Mouse (Mus musculus) heart, embryonic 15.5 days (tissue): ENCODE results near the gene Trem2. TPM values are rescaled to one million over a fixed set of nuclear protein-coding genes. Genes with fewer than 3 reads are reported as not detected.
A peak's percentile ranks its signal among the peaks of the same experiment; 100 is the strongest.
"Not testable (repeated sequence)": the region's sequence is repeated elsewhere in the genome, so short reads cannot be mapped to it uniquely, and the experiment has no call there.

Experiments used
- ATAC-seq: fragments of 200-750 bp; cut with Nextera tagmentation; replicated peaks from 2 replicates; pipeline ENCODE4 v1.8.0; 2017; ENCODE audit warnings: low read depth, moderate TSS enrichment; ENCODE audit not compliant: insufficient number of reproducible peaks, insufficient read depth, low FRiP score
- H3K27ac ChIP-seq: fragments of 300-500 bp; sonication (generic); 2 replicates; pipeline ENCODE4 v1.5.1; 2015; ENCODE audit warnings: mild to moderate bottlenecking, inconsistent platforms
- H3K27me3 ChIP-seq: fragments of 300-500 bp; sonication (generic); 2 replicates; pipeline ENCODE4 v1.6.1; 2015; ENCODE audit warnings: inconsistent platforms
- H3K36me3 ChIP-seq: fragments of 300-500 bp; sonication (generic); 2 replicates; pipeline ENCODE4 v1.6.1; 2015; ENCODE audit warnings: mild to moderate bottlenecking, inconsistent platforms
- H3K4me1 ChIP-seq: fragments of 300-500 bp; sonication (generic); replicated peaks from 2 replicates; pipeline ENCODE4 v1.6.1; 2015; ENCODE audit warnings: inconsistent platforms
- H3K4me2 ChIP-seq: fragments of 300-500 bp; sonication (generic); 2 replicates; pipeline ENCODE4 v1.6.1; 2015; ENCODE audit warnings: inconsistent platforms, mild to moderate bottlenecking, moderate library complexity
- H3K4me3 ChIP-seq: fragments of 300-500 bp; sonication (generic); 2 replicates; pipeline ENCODE4 v1.5.1; 2015; ENCODE audit warnings: mild to moderate bottlenecking, inconsistent platforms
- H3K9ac ChIP-seq: fragments of 300-500 bp; sonication (generic); 2 replicates; pipeline ENCODE4 v1.6.1; 2015; ENCODE audit warnings: mild to moderate bottlenecking, inconsistent platforms
- H3K9me3 ChIP-seq: fragments of 300-500 bp; sonication (generic); replicated peaks from 2 replicates; pipeline ENCODE4 v1.6.1; 2016; ENCODE audit warnings: inconsistent platforms
- WGBS: fragments of 180-500 bp; shearing (Covaris S2); methylation state at CpG from one replicate; pipeline ENCODE4 v1.1.7; 2015; ENCODE audit warnings: mixed read lengths; 5-methylcytosine and 5-hydroxymethylcytosine counted together
- polyA plus RNA-seq: library from polyadenylated mRNA; unstranded; fragments of >200 nt; fragmentation: Nextera tagmentation; extraction: Ambion mirVana; gene quantifications from 2 replicates; pipeline ENCODE4 v1.2.1, GENCODE M21; 2015

Gene Trem2
- polyA plus RNA-seq: 2.7 and 5.7 TPM in 2 replicates

GRCm38 (mm10) chr17:48346231-48346630, at the start of gene Trem2:
Trem2 (plus strand) TSS chr17:48346401.
- 65% methylated on average over 5 of the region's 5 CpGs for WGBS

GRCm38 (mm10) chr17:48299203-48299602, 47.0 kb upstream of the Trem2 start, which contains the start of gene Treml2:
Treml2 (plus strand) TSS chr17:48299498.
- no peak within 1 kb of the TSS for H3K27ac ChIP-seq
- no peaks in the 10 kb centered on the region for H3K9me3 ChIP-seq
- H3K4me1 ChIP-seq: no peaks in the 10 kb centered on the region
- 22% methylated on average over 3 of the region's 4 CpGs for WGBS
- peak within 1 kb of the TSS; percentile 10; the same call in 1 of the 2 replicates for H3K4me3 ChIP-seq
- peak within 1 kb of the TSS; percentile 2; the same call in 1 of the 2 replicates for H3K4me2 ChIP-seq
- no peak within 1 kb of the TSS for H3K9ac ChIP-seq
- no peaks in the 10 kb centered on the region for H3K27me3 ChIP-seq
- no peak for ATAC-seq
- no peaks in the 10 kb centered on the region for H3K36me3 ChIP-seq

More at GRCm38 (mm10) chr17:48346231-48346630, at the start of gene Trem2:
- no peaks in the 10 kb centered on the region for H3K27me3 ChIP-seq
- no peaks in the 10 kb centered on the region for H3K4me1 ChIP-seq
- H3K36me3 ChIP-seq: no peaks in the 10 kb centered on the region
- H3K4me3 ChIP-seq: no peak within 1 kb of the TSS
- H3K4me2 ChIP-seq: no peak within 1 kb of the TSS
- H3K27ac ChIP-seq: no peak within 1 kb of the TSS
- no peaks in the 10 kb centered on the region for H3K9me3 ChIP-seq
- ATAC-seq: no peak
- H3K9ac ChIP-seq: no peak within 1 kb of the TSS

- no peaks in the 10 kb centered on the region for H3K4me1 ChIP-seq
- no peaks in the 10 kb centered on the region for H3K9me3 ChIP-seq
- no peak overlapping the region for H3K4me2 ChIP-seq
- H3K27me3 ChIP-seq: no peaks in the 10 kb centered on the region
- no peak overlapping the region for H3K9ac ChIP-seq
- no peak overlapping the region for H3K4me3 ChIP-seq
- no peak overlapping the region for H3K27ac ChIP-seq
- no peak for ATAC-seq
- WGBS: 36% methylated on average over 7 of the region's 7 CpGs
- no peaks in the 10 kb centered on the region for H3K36me3 ChIP-seq
These were observed 46.4 kb upstream of the Trem2 start for GRCm38 (mm10) chr17:48299756-48300155.

- no peak overlapping the region for H3K27ac ChIP-seq
- no peaks in the 10 kb centered on the region for H3K9me3 ChIP-seq
- ATAC-seq: no peak
- no peaks in the 10 kb centered on the region for H3K27me3 ChIP-seq
- no peaks in the 10 kb centered on the region for H3K36me3 ChIP-seq
- no peak overlapping the region for H3K9ac ChIP-seq
- peak overlapping the region; percentile 2; the same call in 1 of the 2 replicates for H3K4me2 ChIP-seq
- 63% methylated on average over 7 of the region's 7 CpGs for WGBS
- H3K4me3 ChIP-seq: peak overlapping the region; percentile 10; the same call in 1 of the 2 replicates
- H3K4me1 ChIP-seq: no peaks in the 10 kb centered on the region
These were observed 46.0 kb upstream of the Trem2 start for GRCm38 (mm10) chr17:48300199-48300598.

- no peak overlapping the region for H3K27ac ChIP-seq
- ATAC-seq: no peak
- H3K27me3 ChIP-seq: no peaks in the 10 kb centered on the region
- H3K4me2 ChIP-seq: peak overlapping the region; percentile 2; the same call in 1 of the 2 replicates
- WGBS: 66% methylated on average over 9 of the region's 9 CpGs
- peak overlapping the region; percentile 10; the same call in 1 of the 2 replicates for H3K4me3 ChIP-seq
- H3K9me3 ChIP-seq: no peaks in the 10 kb centered on the region
- H3K9ac ChIP-seq: no peak overlapping the region
- H3K36me3 ChIP-seq: no peaks in the 10 kb centered on the region
- no peaks in the 10 kb centered on the region for H3K4me1 ChIP-seq
These were observed 45.3 kb upstream of the Trem2 start for GRCm38 (mm10) chr17:48300861-48301260.

GRCm38 (mm10) chr17:48301792-48302191, 44.4 kb upstream of the Trem2 start:
- Histone ChIP-seq H3K4me2 (no peak overlapping the region; the same call in 1 of the 2 replicates), H3K4me3 (no peak overlapping the region), H3K36me3 (no peaks in the 10 kb centered on the region), H3K27me3 (no peaks in the 10 kb centered on the region), H3K9me3 (no peaks in the 10 kb centered on the region), H3K9ac (no peak overlapping the region), H3K27ac (no peak overlapping the region), H3K4me1 (no peaks in the 10 kb centered on the region)
- no peak for ATAC-seq
- WGBS: 76% methylated on average over 5 of the region's 5 CpGs

GRCm38 (mm10) chr17:48312124-48312523, 34.1 kb upstream of the Trem2 start:
- Histone ChIP-seq H3K4me1 (no peaks in the 10 kb centered on the region), H3K27ac (no peak overlapping the region), H3K36me3 (no peaks in the 10 kb centered on the region), H3K4me2 (no peak overlapping the region), H3K4me3 (no peak overlapping the region), H3K9me3 (no peaks in the 10 kb centered on the region), H3K27me3 (no peaks in the 10 kb centered on the region), H3K9ac (no peak overlapping the region)
- 67% methylated on average over 2 of the region's 2 CpGs for WGBS
- ATAC-seq: no peak

GRCm38 (mm10) chr17:48315905-48316579, 30.2 kb upstream of the Trem2 start, which contains the start of gene B430306N03Rik:
B430306N03Rik (plus strand) TSS chr17:48316141.
- H3K4me3 ChIP-seq, H3K36me3 ChIP-seq, ATAC-seq, H3K27me3 ChIP-seq, H3K9ac ChIP-seq, H3K4me2 ChIP-seq, H3K9me3 ChIP-seq, H3K27ac ChIP-seq, H3K4me1 ChIP-seq: not testable (repeated sequence)
- 73% methylated on average over 3 of the region's 3 CpGs for WGBS

- H3K9me3 ChIP-seq: no peaks in the 10 kb centered on the region
- H3K4me2 ChIP-seq: no peak overlapping the region
- H3K27ac ChIP-seq: no peak overlapping the region
- WGBS: 97% methylated on average over 1 of the region's 1 CpGs
- H3K36me3 ChIP-seq: no peaks in the 10 kb centered on the region
- no peak overlapping the region for H3K9ac ChIP-seq
- no peaks in the 10 kb centered on the region for H3K27me3 ChIP-seq
- no peaks in the 10 kb centered on the region for H3K4me1 ChIP-seq
- no peak overlapping the region for H3K4me3 ChIP-seq
- ATAC-seq: no peak
These were observed 27.5 kb upstream of the Trem2 start for GRCm38 (mm10) chr17:48318686-48319085.

GRCm38 (mm10) chr17:48321279-48321678, 24.9 kb upstream of the Trem2 start:
- Histone ChIP-seq H3K27ac (no peak overlapping the region), H3K4me3 (no peak overlapping the region), H3K4me2 (no peak overlapping the region), H3K36me3 (no peaks in the 10 kb centered on the region), H3K27me3 (no peaks in the 10 kb centered on the region), H3K9me3 (no peaks in the 10 kb centered on the region), H3K9ac (no peak overlapping the region), H3K4me1 (no peaks in the 10 kb centered on the region)
- ATAC-seq: no peak
- 62% methylated on average over 2 of the region's 2 CpGs for WGBS

- Histone ChIP-seq H3K27me3 (no peaks in the 10 kb centered on the region), H3K36me3 (no peaks in the 10 kb centered on the region), H3K4me3 (no peak overlapping the region), H3K9me3 (no peaks in the 10 kb centered on the region), H3K4me2 (no peak overlapping the region), H3K9ac (no peak overlapping the region), H3K27ac (no peak overlapping the region), H3K4me1 (no peaks in the 10 kb centered on the region)
- 73% methylated on average over 3 of the region's 3 CpGs for WGBS
- no peak for ATAC-seq
These were observed 23.0 kb upstream of the Trem2 start for GRCm38 (mm10) chr17:48323236-48323635.

GRCm38 (mm10) chr17:48324258-48324657, 21.9 kb upstream of the Trem2 start:
- WGBS: 77% methylated on average over 5 of the region's 5 CpGs
- Histone ChIP-seq H3K27ac (no peak overlapping the region), H3K4me2 (no peak overlapping the region), H3K9ac (no peak overlapping the region), H3K9me3 (no peaks in the 10 kb centered on the region), H3K4me3 (no peak overlapping the region), H3K4me1 (no peaks in the 10 kb centered on the region), H3K36me3 (no peaks in the 10 kb centered on the region), H3K27me3 (no peaks in the 10 kb centered on the region)
- ATAC-seq: no peak
